Mouse (Mus musculus) bone marrow, adult 2 months (tissue): ENCODE measurements around the gene Tdrd12. TPM values are rescaled to one million over a fixed set of nuclear protein-coding genes. Genes with fewer than 3 reads are reported as not detected.

Experiments
- H3K27ac ChIP-seq: fragments of 200-500 bp; 2 replicates; pipeline ENCODE4 v1.5.1; 2012; ENCODE audit warnings: low read depth, mild to moderate bottlenecking, control low read depth, inconsistent platforms, low read length; ENCODE audit not compliant: control insufficient read depth, poor library complexity, insufficient read depth
- H3K4me1 ChIP-seq: fragments of 200-500 bp; 2 replicates; pipeline ENCODE4 v1.6.1; 2011; ENCODE audit warnings: low read length; ENCODE audit not compliant: control insufficient read depth, insufficient read depth
- H3K4me3 ChIP-seq: fragments of 200-500 bp; replicated peaks from 2 replicates; pipeline ENCODE3; 2011; ENCODE audit warnings: mild to moderate bottlenecking, low read depth, low read length, control low read depth; ENCODE audit not compliant: control insufficient read depth
- CTCF ChIP-seq: fragments of 200-500 bp; IDR thresholded peaks from 2 replicates; pipeline ENCODE4 v1.5.1; 2011; ENCODE audit warnings: low read length, control low read depth; ENCODE audit not compliant: control insufficient read depth, insufficient read depth
- POLR2A ChIP-seq: fragments of 200-500 bp; IDR thresholded peaks from 2 replicates; pipeline ENCODE4 v1.6.1; 2011; ENCODE audit warnings: low read depth, mild to moderate bottlenecking, control low read depth, low read length, borderline replicate concordance; ENCODE audit not compliant: control insufficient read depth
- WGBS: fragments of 180-500 bp; shearing (Covaris S2); methylation state at CpG from one replicate; pipeline ENCODE4 v1.1.7; 2018; 5-methylcytosine and 5-hydroxymethylcytosine counted together
- polyA plus RNA-seq: library from polyadenylated mRNA; stranded (reverse); fragments of >200 nt; gene quantifications from 2 replicates; pipeline ENCODE4 v1.2.4, GENCODE M21; 2011; ENCODE audit warnings: low replicate concordance; ENCODE audit not compliant: missing spikeins, insufficient read depth, insufficient read length

The Tdrd12 gene
- polyA plus RNA-seq, 1 experiment = 2.3 TPM

- no peaks in the 10 kb centered on the region for H3K4me1 ChIP-seq
- TF ChIP-seq CTCF (no peak), POLR2A (no peak)
- 34% methylated on average over 15 of the region's 15 CpGs for WGBS
- H3K27ac ChIP-seq = no peak within 1 kb of the TSS
- no peak within 1 kb of the TSS for H3K4me3 ChIP-seq
These were observed 89.3 kb downstream of the Tdrd12 start, which contains the start of gene Slc7a9 for GRCm38 (mm10) chr7:35447996-35448846. Slc7a9 (plus strand) TSS chr7:35448796.

GRCm38 (mm10) chr7:35447501-35447900 lies 90.0 kb downstream of the Tdrd12 start:
- 67% methylated on average over 4 of the region's 4 CpGs for WGBS
- Histone ChIP-seq H3K4me3 (no peak overlapping the region), H3K27ac (no peak overlapping the region), H3K4me1 (no peaks in the 10 kb centered on the region)
- TF ChIP-seq CTCF = no peak
- TF ChIP-seq POLR2A = no peak

- Histone ChIP-seq H3K4me1 (peaks cover 2% of the 10 kb centered on the region; the same call in 1 of the 2 replicates), H3K27ac (no peak overlapping the region), H3K4me3 (no peak overlapping the region)
- WGBS = 89% methylated on average over 9 of the region's 9 CpGs
- TF ChIP-seq CTCF (no peak), POLR2A (no peak)
These were observed 102.3 kb downstream of the Tdrd12 start for GRCm38 (mm10) chr7:35435266-35435665.

- TF ChIP-seq POLR2A (no peak), CTCF (no peak)
These were observed 109.4 kb downstream of the Tdrd12 start for GRCm38 (mm10) chr7:35428146-35428545.

GRCm38 (mm10) chr7:35423071-35423470 lies 114.5 kb downstream of the Tdrd12 start:
- peaks cover 2% of the 10 kb centered on the region; the same call in 1 of the 2 replicates for H3K4me1 ChIP-seq
- WGBS = 58% methylated on average over 10 of the region's 10 CpGs
- no peak overlapping the region for H3K27ac ChIP-seq
- H3K4me3 ChIP-seq = no peak overlapping the region
- TF ChIP-seq CTCF (no peak), POLR2A (no peak)

More at GRCm38 (mm10) chr7:35428146-35428545, 109.4 kb downstream of the Tdrd12 start:
- no peak overlapping the region for H3K27ac ChIP-seq
- no peak overlapping the region for H3K4me3 ChIP-seq
- 89% methylated on average over 10 of the region's 10 CpGs for WGBS
- H3K4me1 ChIP-seq = no peaks in the 10 kb centered on the region

Other genes starting within 250 kb of the Tdrd12 start
- gene Gpatch1, start 219.3 kb downstream of the Tdrd12 start, polyA plus RNA-seq = 1.9 and 7.1 TPM in 2 replicates
- 2.0 TPM in 1 of 2 replicates, not detected in the other for gene Rhpn2, start 203.6 kb downstream of the Tdrd12 start, polyA plus RNA-seq
- 7.3 and 8.2 TPM in 2 replicates for gene Faap24, start 140.9 kb downstream of the Tdrd12 start, polyA plus RNA-seq
- gene Cep89, start 140.7 kb downstream of the Tdrd12 start, polyA plus RNA-seq = 39.2 and 54.7 TPM in 2 replicates
- gene Slc7a9, start 88.9 kb downstream of the Tdrd12 start, polyA plus RNA-seq = not detected in 2 replicates
- 29.6 and 39.4 TPM in 2 replicates for gene Nudt19, start 18.6 kb upstream of the Tdrd12 start, polyA plus RNA-seq
- gene Rgs9bp, start 47.8 kb upstream of the Tdrd12 start, polyA plus RNA-seq = 0.29 and 0.45 TPM in 2 replicates
- 12.8 and 20.7 TPM in 2 replicates for gene Ankrd27, start 48.5 kb upstream of the Tdrd12 start, polyA plus RNA-seq
- 53.5 and 89.4 TPM in 2 replicates for gene Pdcd5, start 109.8 kb upstream of the Tdrd12 start, polyA plus RNA-seq
- gene Dpy19l3, start 216.7 kb upstream of the Tdrd12 start, polyA plus RNA-seq = 1.8 and 3.1 TPM in 2 replicates